Mouse (Mus musculus): ENCODE measurements around the gene Ssbp3.

DNA sequence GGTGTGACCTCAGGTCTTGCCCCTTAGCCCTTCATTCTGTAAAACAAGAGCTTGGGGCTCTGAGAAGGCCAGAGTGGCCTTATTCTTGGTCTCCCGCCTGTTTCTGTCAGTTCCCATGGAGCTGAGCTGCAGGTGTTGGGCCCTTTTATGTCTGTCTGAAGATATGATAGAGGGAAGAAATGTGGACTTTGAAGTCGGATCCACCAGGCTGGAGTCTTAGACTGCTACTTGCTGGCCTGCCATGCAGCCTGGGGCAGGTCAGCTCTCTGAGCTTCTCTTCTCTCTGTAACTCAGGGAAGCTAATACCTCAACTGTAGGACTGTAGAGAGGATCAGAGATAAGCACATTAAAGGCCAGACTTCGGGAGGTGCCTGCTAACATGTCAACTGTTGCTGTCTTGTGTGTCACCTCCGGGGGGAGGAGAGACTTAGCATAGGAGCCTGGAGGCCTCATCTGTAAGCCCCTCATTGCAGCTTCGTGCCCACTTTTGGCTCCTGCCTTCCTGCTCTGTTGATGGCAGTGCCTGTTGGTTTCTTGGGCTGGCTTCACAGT is 90.8 kb downstream of the Ssbp3 start:
- TF ChIP-seq CHD1 (IDR thresholded peaks at IDR 0.05; ENCODE audit: low read depth, low read length) (no peak), CTCF (IDR thresholded peaks at IDR 0.05 in 2 of 3, conservative IDR thresholded peaks at IDR 0.05 in 1 of 3; ENCODE audit: control insufficient read depth in 1 of 3, insufficient read depth in 1 of 3, low read depth in 2 of 3, low read length in 3 of 3, poor library complexity in 1 of 3, severe bottlenecking in 1 of 3) (no peak), USF2 (IDR thresholded peaks at IDR 0.05; ENCODE audit: borderline replicate concordance in 1 of 2, insufficient read depth in 1 of 2, low read depth in 1 of 2, low read length in 2 of 2) (no peak), CHD2 (IDR thresholded peaks at IDR 0.05; ENCODE audit: low read length) (no peak), ZC3H11A (IDR thresholded peaks at IDR 0.05; ENCODE audit: low read depth, low read length) (no peak)

Measured in MEL (cell line).